Mouse (Mus musculus) megakaryocyte, embryonic 14.5 days (primary cell): Measurements from ENCODE around the gene Chmp4b.

Experiments
- FLI1 ChIP-seq: IDR thresholded peaks from 2 replicates; pipeline ENCODE4 v1.6.1; 2012; ENCODE audit warnings: low read length, inconsistent platforms, mixed read lengths
- GATA1 ChIP-seq: IDR thresholded peaks from 3 replicates; pipeline ENCODE4 v1.6.1; 2012; ENCODE audit warnings: mixed read lengths, low read length, inconsistent platforms, borderline replicate concordance

DNA sequence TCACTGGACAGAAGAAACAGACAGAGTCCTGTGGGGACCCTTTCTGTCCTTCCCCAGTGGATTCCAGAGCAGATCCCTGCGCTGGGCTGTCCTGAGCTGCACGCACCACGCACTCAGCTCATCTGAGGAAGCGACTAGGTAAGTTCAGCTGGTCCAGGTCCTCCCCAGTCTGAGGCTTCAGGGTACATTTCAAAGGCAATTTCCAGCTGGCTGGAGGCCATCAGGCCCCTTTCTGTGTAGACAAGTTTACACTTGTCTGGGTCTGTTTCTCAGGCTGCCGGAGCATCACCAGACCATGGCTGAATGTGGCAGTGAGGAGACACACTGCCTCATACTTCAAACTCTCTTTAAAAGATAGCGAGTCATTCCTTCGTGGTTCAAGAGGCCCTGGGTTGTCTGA is 55.8 kb downstream of the Chmp4b start:
- TF ChIP-seq GATA1 (no peak), FLI1 (no peak)
